Mouse (Mus musculus) G1E (cell line): Measurements from ENCODE around the gene Cutal.

Experiments
- CTCF ChIP-seq: IDR thresholded peaks from 2 replicates; pipeline ENCODE4 v1.5.1; 2012; ENCODE audit warnings: low read depth, low read length, inconsistent platforms, mixed read lengths
- GATA1 ChIP-seq: IDR thresholded peaks from 2 replicates; pipeline ENCODE4 v1.6.1; 2012; ENCODE audit warnings: borderline replicate concordance, low read length, inconsistent platforms, mixed read lengths
- GATA2 ChIP-seq: IDR thresholded peaks from 2 replicates; pipeline ENCODE4 v1.6.1; 2012; ENCODE audit warnings: low read depth, low read length, inconsistent platforms, borderline replicate concordance
- POLR2AphosphoS5 ChIP-seq: IDR thresholded peaks from 2 replicates; pipeline ENCODE4 v1.6.1; 2012; ENCODE audit warnings: low read depth, low read length, inconsistent platforms; ENCODE audit not compliant: insufficient replicate concordance
- TAL1 ChIP-seq: conservative IDR thresholded peaks from 2 replicates; pipeline ENCODE4 v1.6.1; 2012; ENCODE audit warnings: low read depth, low read length, inconsistent platforms, mixed read lengths

DNA sequence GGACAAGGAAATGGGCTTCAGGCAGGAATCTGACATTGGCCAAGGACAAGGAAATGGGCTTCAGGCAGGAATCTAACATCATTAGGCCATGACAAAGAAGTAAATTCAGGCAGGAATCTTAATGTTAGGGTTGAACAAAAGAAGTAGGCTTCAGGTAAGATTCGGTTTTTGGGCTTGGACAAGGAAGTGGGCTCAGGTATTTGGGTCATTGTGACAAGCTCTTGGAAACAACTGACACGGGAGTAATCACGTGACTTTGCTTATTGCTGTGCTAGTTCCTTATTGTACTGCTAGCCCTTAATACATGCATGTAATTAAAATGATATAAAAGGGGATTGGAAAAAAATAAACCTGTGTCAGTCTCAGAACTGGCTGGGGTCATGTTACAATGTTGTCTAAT lies 38.5 kb upstream of the Cutal start:
- TF ChIP-seq CTCF (no peak), TAL1 (no peak), GATA1 (no peak), GATA2 (no peak), POLR2AphosphoS5 (no peak)
